Mouse (Mus musculus) embryonic facial prominence, embryonic 15.5 days (tissue): ENCODE results near the gene Zfp93. TPM values are rescaled to one million over a fixed set of nuclear protein-coding genes. Genes with fewer than 3 reads are reported as not detected.
A peak's percentile ranks its signal among the peaks of the same experiment; 100 is the strongest.

ENCODE experiments used
- ATAC-seq: fragments of 200-750 bp; cut with Nextera tagmentation; 2 replicates; pipeline ENCODE4 v1.8.0; 2017; ENCODE audit warnings: low read depth, moderate TSS enrichment; ENCODE audit not compliant: insufficient number of reproducible peaks, low FRiP score, low TSS enrichment
- H3K27ac ChIP-seq: fragments of 300-500 bp; sonication (generic); replicated peaks from 2 replicates; pipeline ENCODE4 v1.5.1; 2015; ENCODE audit warnings: mild to moderate bottlenecking, inconsistent platforms
- H3K27me3 ChIP-seq: fragments of 300-500 bp; sonication (generic); 2 replicates; pipeline ENCODE4 v1.6.1; 2015; ENCODE audit warnings: inconsistent platforms
- H3K36me3 ChIP-seq: fragments of 300-500 bp; sonication (generic); 2 replicates; pipeline ENCODE4 v1.6.1; 2015; ENCODE audit warnings: mild to moderate bottlenecking, inconsistent platforms
- H3K4me1 ChIP-seq: fragments of 300-500 bp; sonication (generic); 2 replicates; pipeline ENCODE4 v1.6.1; 2015; ENCODE audit warnings: inconsistent platforms
- H3K4me2 ChIP-seq: fragments of 300-500 bp; sonication (generic); replicated peaks from 2 replicates; pipeline ENCODE4 v1.6.1; 2015; ENCODE audit warnings: mild to moderate bottlenecking, inconsistent platforms
- H3K4me3 ChIP-seq: fragments of 300-500 bp; sonication (generic); replicated peaks from 2 replicates; pipeline ENCODE4 v1.5.1; 2015; ENCODE audit warnings: mild to moderate bottlenecking, inconsistent platforms
- H3K9ac ChIP-seq: fragments of 300-500 bp; sonication (generic); 2 replicates; pipeline ENCODE4 v1.6.1; 2015; ENCODE audit warnings: inconsistent platforms
- H3K9me3 ChIP-seq: fragments of 300-500 bp; sonication (generic); replicated peaks from 2 replicates; pipeline ENCODE4 v1.6.1; 2016; ENCODE audit warnings: inconsistent platforms
- WGBS: fragments of 180-500 bp; shearing (Covaris S2); methylation state at CpG from one replicate; pipeline ENCODE4 v1.1.7; 2015; 5-methylcytosine and 5-hydroxymethylcytosine counted together
- polyA plus RNA-seq: library from polyadenylated mRNA; unstranded; fragments of >200 nt; fragmentation: Nextera tagmentation; extraction: Ambion mirVana; gene quantifications from 2 replicates; pipeline ENCODE4 v1.2.1, GENCODE M21; 2015

Gene Zfp93
- polyA plus RNA-seq, 1 experiment from 2014 or later, result 8.1 TPM

DNA sequence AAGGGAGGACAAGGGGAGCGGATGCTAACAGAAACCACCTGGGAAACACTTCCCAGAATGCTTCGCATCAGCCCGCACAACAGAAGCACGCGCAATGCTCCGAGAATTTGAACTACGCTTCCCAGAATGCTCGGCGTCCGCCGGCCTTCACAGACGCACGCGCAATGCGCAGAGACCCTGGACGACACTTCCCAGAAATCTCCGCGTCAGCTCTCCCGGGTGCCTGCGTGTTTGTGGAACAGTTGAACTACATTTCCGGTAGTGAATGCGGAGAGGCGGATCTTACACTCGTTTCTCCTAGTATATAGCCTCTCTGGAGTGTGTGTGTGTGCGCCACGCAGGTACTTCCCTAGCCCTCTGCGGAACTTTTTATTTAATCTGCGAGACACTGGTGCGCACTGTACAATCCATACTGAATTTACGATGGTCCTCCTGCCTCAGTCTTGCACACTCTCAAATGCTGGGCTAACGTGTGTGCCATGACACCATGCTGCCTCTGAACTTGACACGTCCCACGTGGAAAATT lies 46.4 kb downstream of the Zfp93 start, which contains the start of gene Zfp94:
Zfp94 (minus strand) TSS at position 100 of the 526 bp plus-strand sequence.
- peaks cover 10% of the 10 kb centered on the region for H3K36me3 ChIP-seq
- no peaks in the 10 kb centered on the region for H3K9me3 ChIP-seq
- H3K4me1 ChIP-seq, result peaks cover 10% of the 10 kb centered on the region; the same call in 1 of the 2 replicates
- peak within 1 kb of the TSS; percentile 64 for H3K4me3 ChIP-seq
- peak; percentile 91 for ATAC-seq
- H3K9ac ChIP-seq, result peak within 1 kb of the TSS; percentile 69
- H3K27ac ChIP-seq, result peak within 1 kb of the TSS; percentile 88
- under 1% methylated on average over 33 of the region's 33 CpGs for WGBS
- H3K4me2 ChIP-seq, result peak within 1 kb of the TSS; percentile 76
- H3K27me3 ChIP-seq, result no peaks in the 10 kb centered on the region

DNA sequence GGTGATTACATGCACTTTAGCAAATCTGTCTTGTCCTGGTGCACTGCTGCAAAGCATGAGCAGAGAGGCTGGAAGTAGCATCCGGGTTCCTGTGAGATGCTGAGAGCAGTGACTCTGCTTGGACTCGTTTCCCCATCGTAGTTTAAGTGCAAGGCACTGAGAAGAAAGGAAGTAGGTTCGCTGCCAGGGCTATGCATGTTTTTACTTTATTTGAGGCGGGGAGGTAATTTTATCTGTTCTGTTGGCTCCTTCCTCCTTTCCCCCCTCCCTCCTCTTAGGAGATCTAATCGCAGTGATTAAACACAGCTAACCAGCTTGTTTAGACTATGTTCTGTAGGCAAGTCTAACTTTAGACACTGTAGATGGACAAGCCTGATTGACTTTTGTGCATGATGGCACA lies 48.7 kb downstream of the Zfp93 start:
- H3K4me3 ChIP-seq, result no peak overlapping the region
- no peak overlapping the region for H3K9ac ChIP-seq
- no peaks in the 10 kb centered on the region for H3K27me3 ChIP-seq
- 22% methylated on average over 6 of the region's 6 CpGs for WGBS
- H3K36me3 ChIP-seq, result no peaks in the 10 kb centered on the region
- H3K27ac ChIP-seq, result no peak overlapping the region
- H3K4me2 ChIP-seq, result no peak overlapping the region
- peaks cover 10% of the 10 kb centered on the region; the same call in 1 of the 2 replicates for H3K4me1 ChIP-seq
- H3K9me3 ChIP-seq, result 0 out of 2 replicates have a peak, but pooled peaks cover 2% of the 10 kb centered on the region
- no peak for ATAC-seq

GRCm38 (mm10) chr7:24322593-24322992 lies 52.4 kb downstream of the Zfp93 start:
- H3K4me3 ChIP-seq, result no peak overlapping the region
- ATAC-seq, result no peak
- H3K27me3 ChIP-seq, result no peaks in the 10 kb centered on the region
- H3K9ac ChIP-seq, result no peak overlapping the region
- WGBS, result 70% methylated on average over 4 of the region's 4 CpGs
- H3K4me2 ChIP-seq, result no peak overlapping the region
- no peaks in the 10 kb centered on the region for H3K36me3 ChIP-seq
- H3K9me3 ChIP-seq, result 0 out of 2 replicates have a peak, but pooled peaks cover 10% of the 10 kb centered on the region
- 0 out of 2 replicates have a peak, but pooled peaks cover 5% of the 10 kb centered on the region for H3K4me1 ChIP-seq
- H3K27ac ChIP-seq, result no peak overlapping the region

- WGBS, result 68% methylated on average over 6 of the region's 6 CpGs
Measured at GRCm38 (mm10) chr7:24325197-24325596, 55.0 kb downstream of the Zfp93 start.

DNA sequence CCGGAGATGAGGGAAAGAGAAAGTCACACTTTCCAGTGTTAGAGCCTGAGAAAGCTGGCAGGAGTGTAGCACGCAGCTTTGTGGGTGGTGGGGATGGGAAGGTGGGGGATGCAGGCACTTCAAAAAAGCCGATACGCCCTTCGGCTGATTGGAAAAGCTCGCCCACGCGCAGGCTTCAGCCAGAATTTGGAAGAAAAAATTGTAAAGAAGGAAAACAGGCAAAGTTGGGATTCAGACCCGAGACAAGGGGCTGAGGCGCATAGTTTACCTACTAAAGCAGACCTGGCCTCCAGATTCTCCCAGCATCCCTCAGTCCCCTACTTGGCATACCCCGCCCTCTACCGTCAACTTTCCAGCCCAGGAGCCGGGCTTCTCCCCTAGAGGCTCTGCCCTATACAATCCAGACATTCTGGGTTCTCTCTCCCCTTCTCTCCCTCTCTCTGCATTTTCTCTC lies 55.5 kb downstream of the Zfp93 start:
- Histone ChIP-seq H3K4me2 (peak overlapping the region; percentile 55), H3K4me1 (0 out of 2 replicates have a peak, but pooled peaks cover 5% of the 10 kb centered on the region), H3K9me3 (0 out of 2 replicates have a peak, but pooled peaks cover 10% of the 10 kb centered on the region), H3K27me3 (no peaks in the 10 kb centered on the region), H3K36me3 (no peaks in the 10 kb centered on the region), H3K9ac (peak overlapping the region; percentile 18; the same call in 1 of the 2 replicates), H3K4me3 (peak overlapping the region; percentile 39), H3K27ac (peak overlapping the region; percentile 68)
- WGBS, result 5% methylated on average over 13 of the region's 13 CpGs
- peak; percentile 74; the same call in 1 of the 2 replicates for ATAC-seq

More at GRCm38 (mm10) chr7:24325197-24325596, 55.0 kb downstream of the Zfp93 start:
- Histone ChIP-seq H3K4me2 (peak overlapping the region; percentile 55), H3K4me3 (no peak overlapping the region; the same call in 1 of the 2 replicates), H3K9ac (no peak overlapping the region), H3K36me3 (no peaks in the 10 kb centered on the region), H3K4me1 (0 out of 2 replicates have a peak, but pooled peaks cover 5% of the 10 kb centered on the region), H3K9me3 (0 out of 2 replicates have a peak, but pooled peaks cover 10% of the 10 kb centered on the region), H3K27ac (no peak overlapping the region), H3K27me3 (no peaks in the 10 kb centered on the region)
- no peak for ATAC-seq

GRCm38 (mm10) chr7:24326273-24327135 lies 56.3 kb downstream of the Zfp93 start:
- H3K4me2 ChIP-seq, result peak overlapping the region; percentile 55
- H3K9ac ChIP-seq, result peak overlapping the region; percentile 18; the same call in 1 of the 2 replicates
- H3K27ac ChIP-seq, result peak overlapping the region; percentile 68
- no peaks in the 10 kb centered on the region for H3K27me3 ChIP-seq
- no peaks in the 10 kb centered on the region for H3K36me3 ChIP-seq
- H3K4me1 ChIP-seq, result 0 out of 2 replicates have a peak, but pooled peaks cover 5% of the 10 kb centered on the region
- WGBS, result 45% methylated on average over 20 of the region's 20 CpGs
- 0 out of 2 replicates have a peak, but pooled peaks cover 10% of the 10 kb centered on the region for H3K9me3 ChIP-seq
- H3K4me3 ChIP-seq, result peak overlapping the region; percentile 39
- no peak for ATAC-seq

Other genes with a start within 250 kb of the Zfp93 start
- 0.01 TPM in 1 of 2 replicates, not detected in the other for gene Vmn1r183, start 217.2 kb upstream of the Zfp93 start, polyA plus RNA-seq
- 19.4 and 20.3 TPM in 2 replicates for gene Zfp180, start 188.5 kb upstream of the Zfp93 start, polyA plus RNA-seq
- gene Zfp112, start 158.1 kb upstream of the Zfp93 start, polyA plus RNA-seq, result 9.8 and 9.9 TPM in 2 replicates
- gene Zfp235, start 136.3 kb upstream of the Zfp93 start, polyA plus RNA-seq, result 20.7 and 21.0 TPM in 2 replicates
- 6.4 and 6.5 TPM in 2 replicates for gene Zfp114, start 95.4 kb upstream of the Zfp93 start, polyA plus RNA-seq
- gene Zfp111, start 59.0 kb upstream of the Zfp93 start, polyA plus RNA-seq, result 10.8 and 11.4 TPM in 2 replicates
- gene Zfp109, start 32.9 kb upstream of the Zfp93 start, polyA plus RNA-seq, result 4.3 and 5.3 TPM in 2 replicates
- gene Zfp108, start 15.6 kb upstream of the Zfp93 start, polyA plus RNA-seq, result 4.9 and 5.5 TPM in 2 replicates
- gene Zfp61, start 30.8 kb downstream of the Zfp93 start, polyA plus RNA-seq, result 41.6 and 45.6 TPM in 2 replicates
- gene Zfp94, start 46.2 kb downstream of the Zfp93 start, polyA plus RNA-seq, result 13.7 and 14.5 TPM in 2 replicates
- not detected in 2 replicates for gene Tescl, start 63.5 kb downstream of the Zfp93 start, polyA plus RNA-seq
- 30.8 and 40.2 TPM in 2 replicates for gene Lypd5, start 78.8 kb downstream of the Zfp93 start, polyA plus RNA-seq
- gene Kcnn4, start 99.8 kb downstream of the Zfp93 start, polyA plus RNA-seq, result 3.1 and 4.0 TPM in 2 replicates
- gene Smg9, start 129.2 kb downstream of the Zfp93 start, polyA plus RNA-seq, result 24.8 and 27.6 TPM in 2 replicates
- 0.21 TPM in 1 of 2 replicates, not detected in the other for gene Irgc1, start 181.9 kb downstream of the Zfp93 start, polyA plus RNA-seq
- gene Plaur, start 192.1 kb downstream of the Zfp93 start, polyA plus RNA-seq, result 8.8 and 12.6 TPM in 2 replicates
- gene Cadm4, start 211.6 kb downstream of the Zfp93 start, polyA plus RNA-seq, result 7.5 and 8.0 TPM in 2 replicates
- gene Zfp428, start 236.6 kb downstream of the Zfp93 start, polyA plus RNA-seq, result 65.9 and 69.2 TPM in 2 replicates
- gene AC161166.1, start 242.0 kb downstream of the Zfp93 start, polyA plus RNA-seq, result 0.62 and 0.72 TPM in 2 replicates